ENCODE assay signal across 16 mouse cellular contexts in genomic region chr16:43599707-43600106, GRCm38 (mm10).
"Had no signal": no experiment of that assay in that cellular context is flagged by ENCODE, and none has a peak within 500 bp of the region (broad histone marks: within the 10 kb centered on the region; RNA-seq: fewer than 3 reads in every experiment).

No protein-coding gene starts in this region.

- H3K4me1 ChIP-seq: megakaryocyte, embryonic 14.5 days had no signal

- H3K36me3 ChIP-seq: limb, embryonic 12.5 days; limb, embryonic 15.5 days had no signal

- H3K4me2 ChIP-seq: limb, embryonic 12.5 days; limb, embryonic 15.5 days; liver, embryonic 11.5 days; lung, embryonic 14.5 days; midbrain, embryonic 13.5 days had no signal

- H3K9ac ChIP-seq: limb, embryonic 12.5 days; limb, embryonic 15.5 days; liver, embryonic 14.5 days; liver, postnatal 0 days; lung, embryonic 14.5 days; midbrain, embryonic 13.5 days had no signal

- ATAC-seq: liver, postnatal 0 days; lung, postnatal 0 days; midbrain, embryonic 13.5 days had no signal

- H3K27ac ChIP-seq: limb, embryonic 12.5 days; limb, embryonic 15.5 days; liver, embryonic 14.5 days; midbrain, embryonic 10.5 days; midbrain, embryonic 13.5 days had no signal

- H3K4me3 ChIP-seq: limb, embryonic 12.5 days; limb, embryonic 15.5 days; megakaryocyte, embryonic 14.5 days; midbrain, embryonic 10.5 days; midbrain, embryonic 13.5 days had no signal

- H3K27me3 ChIP-seq: limb, embryonic 12.5 days; limb, embryonic 15.5 days; megakaryocyte, embryonic 14.5 days; midbrain, embryonic 13.5 days had no signal

- DNase-seq: kidney, adult 9 months; kidney, postnatal 25 days; left cerebral cortex, postnatal 4 days; liver, postnatal 0 days; lung, embryonic 14.5 days; lung, postnatal 36 days; thymus, adult 2 months; thymus, postnatal 25 days had no signal

- H3K9me3 ChIP-seq: limb, embryonic 12.5 days; limb, embryonic 15.5 days; megakaryocyte, embryonic 14.5 days; midbrain, embryonic 10.5 days; midbrain, embryonic 13.5 days had no signal
